Mouse (Mus musculus) olfactory bulb, adult 2 months (tissue): Measurements from ENCODE around the gene Cenps.

ENCODE experiments used
- CTCF ChIP-seq: fragments of 200-500 bp; IDR thresholded peaks from 2 replicates; pipeline ENCODE4 v1.5.1; 2012; ENCODE audit warnings: low read depth, mild to moderate bottlenecking, low read length, moderate library complexity; ENCODE audit not compliant: insufficient read depth
- POLR2A ChIP-seq: fragments of 200-500 bp; IDR thresholded peaks from 2 replicates; pipeline ENCODE4 v1.6.1; 2012; ENCODE audit warnings: mild to moderate bottlenecking, low read depth, low read length, moderate library complexity; ENCODE audit not compliant: insufficient read depth

GRCm38 (mm10) chr4:149168016-149168415 lies 30.6 kb upstream of the Cenps start:
- TF ChIP-seq CTCF (no peak), POLR2A (no peak)
